Mouse (Mus musculus) midbrain, embryonic 11.5 days (tissue): ENCODE results near the gene Pdzd8. TPM values are rescaled to one million over a fixed set of nuclear protein-coding genes. Genes with fewer than 3 reads are reported as not detected.

Experiments
- ATAC-seq: fragments of 200-750 bp; cut with Nextera tagmentation; 2 replicates; pipeline ENCODE4 v1.8.0; 2017; ENCODE audit warnings: moderate TSS enrichment, moderate library complexity; ENCODE audit not compliant: low FRiP score
- DNase-seq: peaks from one replicate; pipeline ENCODE4 v3.0.0; 2015; ENCODE audit warnings: low spot score; ENCODE audit errors: missing footprints
- H3K27ac ChIP-seq: fragments of 300-500 bp; sonication (generic); 2 replicates; pipeline ENCODE4 v1.5.1; 2014; ENCODE audit warnings: low read depth, low read length
- H3K27me3 ChIP-seq: fragments of 300-500 bp; sonication (generic); 2 replicates; pipeline ENCODE4 v1.6.1; 2014; ENCODE audit warnings: mild to moderate bottlenecking, low read length, moderate library complexity, mixed read lengths; ENCODE audit not compliant: control insufficient read depth, insufficient read depth
- H3K36me3 ChIP-seq: fragments of 300-500 bp; sonication (generic); 2 replicates; pipeline ENCODE4 v1.6.1; 2014; ENCODE audit warnings: mild to moderate bottlenecking, low read length, moderate library complexity, mixed read lengths; ENCODE audit not compliant: control insufficient read depth, insufficient read depth
- H3K4me1 ChIP-seq: fragments of 300-500 bp; sonication (generic); 2 replicates; pipeline ENCODE4 v1.6.1; 2014; ENCODE audit warnings: low read length; ENCODE audit not compliant: control insufficient read depth, insufficient read depth
- H3K4me2 ChIP-seq: fragments of 300-500 bp; sonication (generic); 2 replicates; pipeline ENCODE4 v1.6.1; 2014; ENCODE audit warnings: mild to moderate bottlenecking, moderate library complexity
- H3K4me3 ChIP-seq: fragments of 300-500 bp; sonication (generic); 2 replicates; pipeline ENCODE4 v1.5.1; 2014; ENCODE audit warnings: low read depth, low read length
- H3K9ac ChIP-seq: fragments of 300-500 bp; sonication (generic); 2 replicates; pipeline ENCODE4 v1.6.1; 2014; ENCODE audit warnings: low read length
- H3K9me3 ChIP-seq: fragments of 300-500 bp; sonication (generic); 2 replicates; pipeline ENCODE4 v1.6.1; 2016; ENCODE audit warnings: low read length; ENCODE audit not compliant: control insufficient read depth
- WGBS: fragments of 180-500 bp; shearing (Covaris S2); extraction: QIAGEN DNeasy Blood & Tissue Kit; methylation state at CpG from one replicate; pipeline ENCODE4 v1.1.7; 2014; 5-methylcytosine and 5-hydroxymethylcytosine counted together
- polyA plus RNA-seq: library from polyadenylated mRNA; unstranded; fragments of >200 nt; fragmentation: Nextera tagmentation; extraction: Ambion mirVana; gene quantifications from 2 replicates; pipeline ENCODE4 v1.2.1, GENCODE M21; 2014

Gene Pdzd8
- polyA plus RNA-seq, 1 experiment from 2014 or later, result 12.9 TPM

DNA sequence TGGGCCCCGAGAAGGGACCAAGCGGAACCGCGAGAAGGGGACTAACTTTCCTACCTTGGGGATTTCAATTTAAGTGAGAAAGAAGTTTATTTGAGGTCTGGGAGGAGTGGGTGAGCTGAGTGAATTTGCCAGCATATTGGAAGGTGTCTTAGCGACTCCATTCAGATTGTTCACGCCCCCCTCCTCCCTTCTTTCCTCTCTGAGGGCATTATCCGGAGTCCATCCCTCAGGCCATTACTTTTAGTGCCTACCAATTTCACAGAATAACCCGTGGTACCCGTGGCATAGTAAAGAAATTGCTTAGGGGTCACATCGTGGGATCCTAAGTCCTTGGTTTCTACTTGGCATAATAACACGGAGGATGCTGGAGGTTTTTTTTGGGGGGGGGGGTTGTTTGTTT is 745 bp upstream of the Pdzd8 start:
- Histone ChIP-seq H3K4me2 (peak overlapping the region; percentile 76), H3K9me3 (no peaks in the 10 kb centered on the region), H3K4me3 (peak overlapping the region; percentile 88), H3K36me3 (no peaks in the 10 kb centered on the region), H3K4me1 (peaks cover 24% of the 10 kb centered on the region), H3K27ac (peak overlapping the region; percentile 85), H3K27me3 (no peaks in the 10 kb centered on the region), H3K9ac (peak overlapping the region; percentile 89)
- WGBS, result 3% methylated on average over 11 of the region's 11 CpGs
- ATAC-seq, result 0 out of 2 replicates have a peak, but pooled peaks have one; percentile 10
- DNase-seq, result no peak

DNA sequence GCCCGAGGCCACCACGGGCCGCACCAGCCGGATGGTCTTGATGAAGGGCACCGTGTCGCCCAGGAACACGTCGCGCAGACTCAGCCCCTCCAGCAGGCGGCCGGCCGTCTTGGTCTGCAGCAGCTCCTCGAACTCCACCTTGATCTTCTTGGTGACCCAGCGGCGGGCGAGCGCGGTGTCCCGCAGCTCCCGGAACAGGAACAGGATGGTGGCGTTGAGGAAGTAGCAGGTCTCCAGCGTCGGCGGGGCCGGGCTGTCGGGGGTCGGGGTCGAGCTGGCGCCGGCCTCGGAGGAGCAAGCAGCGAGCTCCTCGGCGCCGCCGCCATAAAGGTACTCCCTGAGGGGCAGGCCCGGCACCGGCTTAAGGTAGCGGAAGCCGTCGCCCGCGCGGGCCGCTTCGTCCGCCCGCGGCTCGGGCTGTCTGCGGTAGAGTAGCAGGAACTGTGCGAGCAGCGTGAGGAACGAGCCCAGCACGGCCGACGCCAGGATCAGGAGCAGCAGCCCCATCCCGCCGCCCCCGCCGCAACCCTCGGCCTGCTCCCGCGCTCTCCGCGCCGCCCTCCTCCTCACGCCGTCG is 411 bp downstream of the Pdzd8 start:
- peak; percentile 94 for DNase-seq
- peak; percentile 63 for ATAC-seq
- H3K27me3 ChIP-seq, result no peaks in the 10 kb centered on the region
- H3K4me1 ChIP-seq, result peaks cover 24% of the 10 kb centered on the region
- H3K27ac ChIP-seq, result peak overlapping the region; percentile 85
- H3K9me3 ChIP-seq, result no peaks in the 10 kb centered on the region
- H3K4me3 ChIP-seq, result peak overlapping the region; percentile 88
- WGBS, result 1% methylated on average over 51 of the region's 70 CpGs
- H3K4me2 ChIP-seq, result peak overlapping the region; percentile 76
- H3K9ac ChIP-seq, result peak overlapping the region; percentile 89
- H3K36me3 ChIP-seq, result no peaks in the 10 kb centered on the region

DNA sequence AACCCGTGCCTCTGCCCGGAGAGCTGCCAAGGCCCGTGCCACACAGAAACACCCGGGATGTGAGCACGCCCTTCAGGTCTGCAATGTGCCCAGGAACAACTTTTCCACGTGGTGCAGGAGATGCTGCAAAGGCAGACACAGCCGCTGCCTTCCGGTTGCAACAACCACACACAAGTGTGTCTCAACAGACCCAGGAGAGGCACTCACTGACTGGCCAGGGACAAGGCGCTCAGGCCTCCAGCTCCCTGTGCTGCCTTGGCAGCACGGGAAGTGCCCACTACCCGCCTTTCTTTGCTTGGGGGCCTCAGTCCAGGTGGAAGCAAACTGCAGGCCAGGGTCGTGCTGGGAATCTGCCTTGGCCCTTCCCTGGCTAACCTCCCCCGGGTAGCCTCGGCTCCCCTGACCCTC is 1.3 kb downstream of the Pdzd8 start:
- peak overlapping the region; percentile 88 for H3K4me3 ChIP-seq
- H3K27me3 ChIP-seq, result no peaks in the 10 kb centered on the region
- DNase-seq (no peak), ATAC-seq (no peak)
- peaks cover 24% of the 10 kb centered on the region for H3K4me1 ChIP-seq
- WGBS, result under 1% methylated on average over 14 of the region's 14 CpGs
- peak overlapping the region; percentile 76 for H3K4me2 ChIP-seq
- peak overlapping the region; percentile 89 for H3K9ac ChIP-seq
- H3K9me3 ChIP-seq, result no peaks in the 10 kb centered on the region
- H3K36me3 ChIP-seq, result no peaks in the 10 kb centered on the region
- H3K27ac ChIP-seq, result no peak overlapping the region

DNA sequence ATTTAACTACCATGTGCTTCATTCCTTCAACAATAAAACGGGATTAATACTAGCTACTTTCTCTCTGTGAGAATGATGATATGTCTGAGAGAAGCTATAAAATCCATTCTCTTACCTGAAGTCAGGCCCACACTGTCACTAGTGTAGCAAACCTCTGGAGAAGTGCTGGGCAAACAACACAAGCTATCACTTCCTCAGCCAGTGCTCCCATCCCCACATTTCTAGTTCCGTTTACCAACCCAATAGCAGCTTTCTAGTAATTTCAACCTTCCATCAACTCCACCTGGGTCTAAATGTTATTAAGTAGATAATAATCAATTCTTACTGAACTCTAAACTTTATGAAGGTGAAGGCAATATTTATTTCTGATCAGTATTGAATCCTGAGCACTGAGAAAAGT is 2.6 kb downstream of the Pdzd8 start:
- 28% methylated on average over 2 of the region's 2 CpGs for WGBS
- H3K36me3 ChIP-seq, result no peaks in the 10 kb centered on the region
- no peak for ATAC-seq
- no peak overlapping the region for H3K9ac ChIP-seq
- peak overlapping the region; percentile 88 for H3K4me3 ChIP-seq
- H3K27ac ChIP-seq, result no peak overlapping the region
- H3K4me2 ChIP-seq, result peak overlapping the region; percentile 76
- H3K27me3 ChIP-seq, result no peaks in the 10 kb centered on the region
- DNase-seq, result no peak
- no peaks in the 10 kb centered on the region for H3K9me3 ChIP-seq
- peaks cover 24% of the 10 kb centered on the region for H3K4me1 ChIP-seq

DNA sequence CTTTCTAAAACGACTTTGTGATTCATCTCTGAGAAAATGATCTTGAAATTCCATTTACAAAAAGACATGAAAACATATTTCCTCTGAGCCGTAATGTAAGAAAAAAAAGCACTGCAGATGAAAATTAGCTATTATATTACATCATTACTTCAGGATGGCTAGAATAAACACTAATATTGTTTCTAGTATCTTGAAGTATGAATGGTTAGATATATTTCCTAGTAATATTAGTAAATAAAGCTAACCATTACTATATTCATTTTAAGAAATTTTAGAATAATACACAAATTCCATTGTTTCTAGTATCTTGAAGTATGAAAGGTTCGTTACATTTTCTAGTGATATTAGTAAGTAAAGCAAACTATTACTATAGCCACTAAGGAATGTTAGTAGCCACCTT is 5.7 kb downstream of the Pdzd8 start:
- no peaks in the 10 kb centered on the region for H3K36me3 ChIP-seq
- H3K9ac ChIP-seq, result no peak overlapping the region
- H3K4me1 ChIP-seq, result peaks cover 22% of the 10 kb centered on the region
- H3K27me3 ChIP-seq, result no peaks in the 10 kb centered on the region
- H3K9me3 ChIP-seq, result no peaks in the 10 kb centered on the region
- no peak overlapping the region for H3K4me3 ChIP-seq
- DNase-seq, result no peak
- 89% methylated on average over 3 of the region's 3 CpGs for WGBS
- ATAC-seq, result no peak
- no peak overlapping the region for H3K4me2 ChIP-seq
- no peak overlapping the region for H3K27ac ChIP-seq

DNA sequence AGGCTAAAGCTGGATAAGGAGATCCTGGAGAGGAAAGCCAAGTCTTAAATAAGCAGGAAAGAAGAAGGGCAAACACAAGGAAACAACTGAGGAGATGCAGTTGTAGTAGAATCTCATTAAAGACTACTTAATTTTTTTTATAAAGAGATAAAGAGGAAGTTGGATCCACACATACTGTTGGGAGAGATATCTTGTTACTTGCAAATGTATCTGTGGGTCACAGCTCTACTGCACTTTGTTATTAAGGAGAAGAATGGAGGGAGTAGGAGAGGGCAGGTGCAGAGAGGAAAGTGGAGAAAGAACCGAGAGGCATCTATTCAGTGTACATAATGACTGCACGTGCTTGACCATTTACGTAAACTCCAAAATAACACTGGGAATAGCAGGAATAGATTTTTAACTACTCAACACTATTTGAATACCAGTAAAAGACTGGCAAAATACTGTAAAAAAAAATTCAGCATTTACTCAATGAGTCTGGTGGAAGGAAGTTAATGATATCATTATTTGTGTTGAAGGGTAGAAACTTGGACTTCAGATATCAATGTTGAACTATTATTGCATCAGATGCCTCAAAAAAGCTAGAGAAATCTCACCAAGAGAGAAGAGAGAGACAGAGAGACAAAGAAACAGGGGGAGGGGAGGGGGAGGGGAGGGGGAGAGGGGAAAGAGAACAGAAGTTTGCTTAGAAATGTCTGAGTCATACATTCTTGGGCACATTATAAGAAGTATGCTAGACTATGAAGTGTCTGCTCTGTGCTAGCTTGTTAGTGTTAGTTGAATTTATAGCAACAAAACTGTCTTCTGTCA is 7.5 kb downstream of the Pdzd8 start:
- no peak for DNase-seq
- H3K36me3 ChIP-seq, result no peaks in the 10 kb centered on the region
- H3K4me3 ChIP-seq, result no peak overlapping the region
- ATAC-seq, result no peak
- no peak overlapping the region for H3K9ac ChIP-seq
- H3K4me2 ChIP-seq, result no peak overlapping the region
- H3K27me3 ChIP-seq, result no peaks in the 10 kb centered on the region
- H3K27ac ChIP-seq, result no peak overlapping the region
- peaks cover 6% of the 10 kb centered on the region for H3K4me1 ChIP-seq
- H3K9me3 ChIP-seq, result no peaks in the 10 kb centered on the region
- 93% methylated on average over 3 of the region's 3 CpGs for WGBS

DNA sequence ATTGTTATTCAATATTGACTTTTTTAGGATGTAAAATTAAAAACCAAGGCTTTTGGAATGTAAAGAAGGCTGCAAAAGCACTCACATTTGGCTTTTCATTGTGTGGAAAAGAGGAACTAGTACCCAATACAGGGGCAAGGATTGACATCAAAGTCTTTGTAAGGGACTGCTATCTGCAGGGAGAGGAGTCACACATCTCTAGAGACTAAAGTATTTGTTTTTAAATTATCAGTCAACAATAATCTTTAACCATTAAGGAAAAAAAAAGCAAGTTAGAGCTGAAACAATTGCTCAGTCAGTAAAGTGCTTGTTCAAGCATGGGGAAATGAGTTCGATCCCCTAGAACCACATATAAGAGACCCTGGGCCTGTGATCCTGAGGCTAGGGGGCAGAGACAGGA is 8.9 kb downstream of the Pdzd8 start:
- DNase-seq (no peak), ATAC-seq (no peak)
- WGBS, result 96% methylated on average over 1 of the region's 1 CpGs
- Histone ChIP-seq H3K27me3 (no peaks in the 10 kb centered on the region), H3K4me1 (no peaks in the 10 kb centered on the region), H3K27ac (no peak overlapping the region), H3K36me3 (no peaks in the 10 kb centered on the region), H3K4me2 (no peak overlapping the region), H3K4me3 (no peak overlapping the region), H3K9me3 (no peaks in the 10 kb centered on the region), H3K9ac (no peak overlapping the region)

DNA sequence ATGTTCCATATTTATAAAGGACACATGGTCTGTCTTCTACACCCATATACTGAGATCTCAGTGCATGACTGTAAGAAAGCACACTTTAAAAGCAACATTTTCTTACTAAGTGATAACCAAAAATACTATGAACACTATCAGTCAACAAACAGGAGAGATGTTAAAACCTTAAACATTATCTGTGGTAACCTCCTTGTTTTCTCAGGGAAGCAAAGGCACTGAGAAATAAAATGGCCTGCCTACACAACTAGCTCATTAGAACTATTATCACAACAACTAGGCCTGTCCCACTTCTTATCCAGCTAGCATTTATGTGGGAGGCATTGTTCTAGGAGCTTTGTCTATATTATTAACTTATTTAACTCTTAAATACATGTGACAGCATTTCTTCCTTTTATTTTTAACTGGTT is 14.8 kb downstream of the Pdzd8 start:
- no peak overlapping the region for H3K9ac ChIP-seq
- no peaks in the 10 kb centered on the region for H3K4me1 ChIP-seq
- H3K4me3 ChIP-seq, result no peak overlapping the region
- DNase-seq (no peak), ATAC-seq (no peak)
- H3K27ac ChIP-seq, result no peak overlapping the region
- H3K36me3 ChIP-seq, result no peaks in the 10 kb centered on the region
- no peak overlapping the region for H3K4me2 ChIP-seq
- H3K9me3 ChIP-seq, result no peaks in the 10 kb centered on the region
- no peaks in the 10 kb centered on the region for H3K27me3 ChIP-seq

DNA sequence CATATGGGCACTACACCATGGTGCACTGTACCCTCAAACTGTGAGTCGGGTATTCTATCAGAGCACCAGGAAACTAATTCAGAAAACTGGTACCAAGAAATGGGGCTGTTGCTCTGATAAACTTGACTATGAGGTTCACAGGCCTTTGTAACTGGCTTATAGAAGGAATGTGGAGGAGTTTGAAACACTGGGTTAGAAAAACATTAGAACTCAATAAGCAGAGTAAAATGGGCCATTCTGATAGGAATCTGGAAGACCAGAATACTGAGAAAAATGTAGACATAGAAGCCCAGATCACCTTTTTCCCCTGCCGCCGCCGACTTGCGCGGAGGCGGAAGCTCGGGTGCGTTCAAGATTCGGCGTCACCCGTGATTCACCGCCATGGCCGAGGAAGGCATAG is 23.6 kb downstream of the Pdzd8 start, which contains the start of gene Rps12-ps3:
Rps12-ps3 (plus strand) TSS at position 301 of the 400 bp plus-strand sequence.
- H3K9ac ChIP-seq, result no peak within 1 kb of the TSS
- no peak within 1 kb of the TSS for H3K4me2 ChIP-seq
- no peak within 1 kb of the TSS for H3K27ac ChIP-seq
- no peaks in the 10 kb centered on the region for H3K27me3 ChIP-seq
- DNase-seq (no peak), ATAC-seq (no peak)
- WGBS, result 98% methylated on average over 9 of the region's 14 CpGs
- no peaks in the 10 kb centered on the region for H3K9me3 ChIP-seq
- no peaks in the 10 kb centered on the region for H3K4me1 ChIP-seq
- no peak within 1 kb of the TSS for H3K4me3 ChIP-seq
- H3K36me3 ChIP-seq, result no peaks in the 10 kb centered on the region
